Comparison of ENCODE assay signal across 16 mouse cellular contexts in the genomic region with DNA sequence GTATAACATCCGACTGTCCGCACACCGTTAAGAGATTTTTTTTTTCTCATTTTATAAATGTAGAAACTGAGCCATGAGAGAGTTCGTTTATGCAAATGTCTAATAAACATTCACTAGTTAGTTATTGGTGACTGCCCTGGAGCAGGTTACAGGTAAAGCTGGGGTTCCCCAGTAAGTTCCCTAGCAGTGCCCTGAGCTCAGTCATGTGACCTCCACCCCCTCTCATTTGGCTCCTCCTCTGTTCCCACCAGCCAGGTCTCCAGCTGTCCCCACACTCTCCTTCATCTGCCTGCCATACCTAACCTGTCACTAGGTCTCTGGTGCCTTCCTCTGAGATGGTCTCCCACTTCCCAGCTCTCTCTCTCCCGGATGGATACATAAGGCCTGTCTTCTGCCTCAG. TPM values are rescaled to one million over a fixed set of nuclear protein-coding genes. Genes with fewer than 3 reads are reported as not detected.
DNase-seq lines count a peak whose midpoint lies in the region; ATAC-seq and TF ChIP-seq lines count a peak whose summit lies in the region.
"Had no signal": no experiment of that assay in that cellular context is flagged by ENCODE, and none has a peak within 500 bp of the region (broad histone marks: within the 10 kb centered on the region; RNA-seq: fewer than 3 reads in every experiment).

No protein-coding gene starts in this region.

- H3K4me2 ChIP-seq in heart, embryonic 14.5 days (ENCODE audit: low read length) = no peak overlapping the region
- no peak overlapping the region for H3K4me2 ChIP-seq in midbrain, embryonic 14.5 days (ENCODE audit: low read length)

- H3K27me3 ChIP-seq in cerebellum, adult 2 months (ENCODE audit: control insufficient read depth, insufficient read depth, low read length) = no peaks in the 10 kb centered on the region
- H3K27me3 ChIP-seq in heart, embryonic 14.5 days (ENCODE audit: control insufficient read depth, insufficient read depth, low read length) = no peaks in the 10 kb centered on the region
- peaks cover 8% of the 10 kb centered on the region for H3K27me3 ChIP-seq in midbrain, embryonic 10.5 days (ENCODE audit: low read depth, poor library complexity, severe bottlenecking)
- no peaks in the 10 kb centered on the region for H3K27me3 ChIP-seq in midbrain, embryonic 14.5 days (ENCODE audit: control insufficient read depth, insufficient read depth, low read length)
- H3K27me3 ChIP-seq: intestine, embryonic 15.5 days; Patski had no signal

- 0 out of 2 replicates have a peak overlapping the region, but pooled peaks have one; percentile 73 for H3K9ac ChIP-seq in heart, embryonic 14.5 days (ENCODE audit: low read length)
- no peak overlapping the region for H3K9ac ChIP-seq in midbrain, embryonic 14.5 days (replicated peaks; ENCODE audit: low read length)

- H3K4me1 ChIP-seq in cerebellum, adult 2 months (ENCODE audit: control insufficient read depth, insufficient read depth, low read length) = peaks cover 8% of the 10 kb centered on the region; the same call in 1 of the 2 replicates
- peaks cover 0 to 11% of the 10 kb centered on the region in 2 experiments; a peak in 2 of 4 replicates for H3K4me1 ChIP-seq in heart, embryonic 14.5 days (ENCODE audit: control insufficient read depth in 2 of 2, insufficient read depth in 2 of 2, low read length in 2 of 2)
- peaks cover 20% of the 10 kb centered on the region for H3K4me1 ChIP-seq in midbrain, embryonic 10.5 days
- H3K4me1 ChIP-seq in midbrain, embryonic 14.5 days (ENCODE audit: control insufficient read depth, insufficient read depth, low read length) = peaks cover 9% of the 10 kb centered on the region

- 84% methylated on average over 5 of the region's 5 CpGs for WGBS in cerebellum, adult 2 months
- WGBS in heart, embryonic 14.5 days = 87% methylated on average over 5 of the region's 5 CpGs
- 91% methylated on average over 5 of the region's 5 CpGs for WGBS in midbrain, embryonic 10.5 days
- WGBS in midbrain, embryonic 14.5 days = 88% methylated on average over 5 of the region's 5 CpGs

- peaks cover 24% of the 10 kb centered on the region for H3K36me3 ChIP-seq in heart, embryonic 14.5 days (ENCODE audit: control insufficient read depth, insufficient read depth, low read length)
- peaks cover 25% of the 10 kb centered on the region for H3K36me3 ChIP-seq in midbrain, embryonic 10.5 days
- H3K36me3 ChIP-seq in midbrain, embryonic 14.5 days (ENCODE audit: control insufficient read depth, insufficient read depth, low read length) = peaks cover 15% of the 10 kb centered on the region

- ATAC-seq in cerebellum, adult (ENCODE audit: insufficient number of reproducible peaks, low FRiP score, low TSS enrichment) = no peak
- ATAC-seq in heart, embryonic 14.5 days (ENCODE audit: insufficient number of reproducible peaks, insufficient read depth, low FRiP score, low read depth) = no peak
- no peak for ATAC-seq in midbrain, embryonic 14.5 days (ENCODE audit: low FRiP score, low TSS enrichment)

- no peaks in the 10 kb centered on the region for H3K9me3 ChIP-seq in heart, embryonic 14.5 days (ENCODE audit: control insufficient read depth, low read length)
- no peaks in the 10 kb centered on the region for H3K9me3 ChIP-seq in midbrain, embryonic 10.5 days (replicated peaks)
- no peaks in the 10 kb centered on the region for H3K9me3 ChIP-seq in midbrain, embryonic 14.5 days (ENCODE audit: control insufficient read depth, low read length)
- H3K9me3 ChIP-seq: intestine, embryonic 15.5 days had no signal

- no peak for TF ChIP-seq POLR2A in cerebellum, adult 2 months (IDR thresholded peaks at IDR 0.05; ENCODE audit: borderline replicate concordance, insufficient read depth, low read length)

- H3K27ac ChIP-seq in cerebellum, adult 2 months (ENCODE audit: insufficient read depth, low read length) = peak overlapping the region; percentile 55
- no peak overlapping the region for H3K27ac ChIP-seq in heart, embryonic 14.5 days (replicated peaks in 1 of 2; ENCODE audit: control insufficient read depth in 1 of 2, insufficient read depth in 1 of 2, low read depth in 2 of 2, low read length in 2 of 2)
- no peak overlapping the region for H3K27ac ChIP-seq in midbrain, embryonic 10.5 days (replicated peaks)
- H3K27ac ChIP-seq in midbrain, embryonic 14.5 days (replicated peaks; ENCODE audit: low read depth, low read length) = no peak overlapping the region
- H3K27ac ChIP-seq: intestine, embryonic 15.5 days had no signal

- no peak overlapping the region for H3K4me3 ChIP-seq in cerebellum, adult 2 months (replicated peaks; ENCODE audit: insufficient read depth, low read depth, low read length)
- no peak overlapping the region for H3K4me3 ChIP-seq in heart, embryonic 14.5 days (ENCODE audit: control insufficient read depth in 1 of 2, insufficient read depth in 1 of 2, low read depth in 1 of 2, low read length in 2 of 2)
- peak overlapping the region; percentile 81; the same call in 1 of the 2 replicates for H3K4me3 ChIP-seq in midbrain, embryonic 10.5 days
- no peak overlapping the region for H3K4me3 ChIP-seq in midbrain, embryonic 14.5 days (replicated peaks; ENCODE audit: low read depth, low read length)

- no peak for DNase-seq in cerebellum, adult 2 months
- no peak for DNase-seq in heart, adult 9 months (ENCODE audit: low spot score in 2 of 2)
- DNase-seq in midbrain, embryonic 10.5 days (ENCODE audit: low spot score) = no peak
- no peak for DNase-seq in midbrain, embryonic 14.5 days
- DNase-seq in cerebellum, adult 9-11 months = peak; percentile 50
- no peak for DNase-seq in urinary bladder, postnatal 36 days (ENCODE audit: low spot score in 2 of 2)
- DNase-seq: adrenal gland, postnatal 25 days; thymus, adult 2 months had no signal

- no peak for TF ChIP-seq CTCF in cerebellum, adult 2 months (IDR thresholded peaks at IDR 0.05; ENCODE audit: borderline replicate concordance, insufficient read depth, low read depth, low read length)

RNA-seq across cellular contexts. Expression of gene Vps18, which starts 1.2 kb away (rescaled TPM):
- polyA plus RNA-seq in cerebellum, adult 2 months (2012; rRNA removed) = 37.8 and 38.8 TPM in 2 replicates
- 7.8 and 8.7 TPM in 2 replicates for polyA plus RNA-seq in heart, embryonic 14.5 days (2014; fragmentation: Nextera tagmentation; extraction: Ambion mirVana)
- polyA plus RNA-seq in midbrain, embryonic 10.5 days (2016; fragmentation: Nextera tagmentation; extraction: Ambion mirVana) = 23.1 and 27.5 TPM in 2 replicates
- 19.3 and 22.6 TPM in 2 replicates for polyA plus RNA-seq in midbrain, embryonic 14.5 days (2014; fragmentation: Nextera tagmentation; extraction: Ambion mirVana)

RNA-seq across cellular contexts. Expression of gene Rhov, which starts 16.3 kb away (rescaled TPM):
- polyA plus RNA-seq in cerebellum, adult 2 months (2012; rRNA removed) = 8.4 and 10.4 TPM in 2 replicates
- polyA plus RNA-seq in heart, embryonic 14.5 days (2014; fragmentation: Nextera tagmentation; extraction: Ambion mirVana) = 0.19 TPM in 1 of 2 replicates, not detected in the other
- 0.83 and 1.9 TPM in 2 replicates for polyA plus RNA-seq in midbrain, embryonic 10.5 days (2016; fragmentation: Nextera tagmentation; extraction: Ambion mirVana)
- 19.9 and 27.1 TPM in 2 replicates for polyA plus RNA-seq in midbrain, embryonic 14.5 days (2014; fragmentation: Nextera tagmentation; extraction: Ambion mirVana)
- polyA plus RNA-seq: heart, postnatal 0 days; liver, adult 2 months had no signal

RNA-seq across cellular contexts. Expression of gene Dll4, which starts 38.2 kb away (rescaled TPM):
- polyA plus RNA-seq in cerebellum, adult 2 months (2012; rRNA removed) = 3.1 and 4.1 TPM in 2 replicates
- 6.9 and 8.8 TPM in 2 replicates for polyA plus RNA-seq in heart, embryonic 14.5 days (2014; fragmentation: Nextera tagmentation; extraction: Ambion mirVana)
- polyA plus RNA-seq in midbrain, embryonic 10.5 days (2016; fragmentation: Nextera tagmentation; extraction: Ambion mirVana) = 5.7 TPM in 2 replicates
- 4.0 and 4.4 TPM in 2 replicates for polyA plus RNA-seq in midbrain, embryonic 14.5 days (2014; fragmentation: Nextera tagmentation; extraction: Ambion mirVana)

RNA-seq across cellular contexts. Expression of gene Spint1, which starts 50.2 kb away (rescaled TPM):
- polyA plus RNA-seq in cerebellum, adult 2 months (2012; rRNA removed) = 0.61 and 1.2 TPM in 2 replicates
- 0.20 and 0.38 TPM in 2 replicates for polyA plus RNA-seq in heart, embryonic 14.5 days (2014; fragmentation: Nextera tagmentation; extraction: Ambion mirVana)
- polyA plus RNA-seq in midbrain, embryonic 10.5 days (2016; fragmentation: Nextera tagmentation; extraction: Ambion mirVana) = 1.9 and 2.4 TPM in 2 replicates
- polyA plus RNA-seq in midbrain, embryonic 14.5 days (2014; fragmentation: Nextera tagmentation; extraction: Ambion mirVana) = 0.26 and 0.74 TPM in 2 replicates

RNA-seq across cellular contexts. Expression of gene Ppp1r14d, which starts 57.7 kb away (rescaled TPM):
- not detected in 2 replicates for polyA plus RNA-seq in cerebellum, adult 2 months (2012; rRNA removed)
- polyA plus RNA-seq in heart, embryonic 14.5 days (2014; fragmentation: Nextera tagmentation; extraction: Ambion mirVana) = not detected in 2 replicates
- polyA plus RNA-seq in midbrain, embryonic 10.5 days (2016; fragmentation: Nextera tagmentation; extraction: Ambion mirVana) = not detected in 2 replicates
- not detected in 2 replicates for polyA plus RNA-seq in midbrain, embryonic 14.5 days (2014; fragmentation: Nextera tagmentation; extraction: Ambion mirVana)
- polyA plus RNA-seq: forebrain, embryonic 16.5 days; heart, postnatal 0 days; hindbrain, embryonic 14.5 days; Patski had no signal
